In genomic region chr4:53253680-53254079, GRCm38 (mm10) we compare ENCODE assay signal across 10 mouse cellular contexts.
DNase-seq lines count a peak whose midpoint lies in the region; TF ChIP-seq lines count a peak whose summit lies in the region.
"Had no signal": no experiment of that assay in that cellular context is flagged by ENCODE, and none has a peak within 500 bp of the region (broad histone marks: within the 10 kb centered on the region; RNA-seq: fewer than 3 reads in every experiment).

No protein-coding gene starts in this region.

- no peak overlapping the region for H3K4me3 ChIP-seq in left cerebral cortex, adult 2 months

- H3K27ac ChIP-seq in left cerebral cortex, adult 2 months, result no peak overlapping the region; the same call in 1 of the 2 replicates

- TF ChIP-seq CTCF in left cerebral cortex, adult 2 months (IDR thresholded peaks at IDR 0.05), result no peak

- peak; percentile 51 for DNase-seq in left cerebral cortex, adult 11 months (ENCODE audit: low spot score)
- no peak for DNase-seq in left cerebral cortex, adult 2 months (ENCODE audit: extremely low spot score in 1 of 2, low spot score in 2 of 2)
- peak; percentile 52 for DNase-seq in brain, embryonic 18.5 days (ENCODE audit: low read depth, low spot score)
- peak; percentile 42 to 55 for DNase-seq in cerebellum, postnatal 25 days
- peak; percentile 26 to 31 for DNase-seq in left cerebral cortex, postnatal 14 days (ENCODE audit: low spot score in 2 of 2)
- DNase-seq in thymus, adult 18-20 months, result no peak
- DNase-seq in ovary, adult 18-20 months (ENCODE audit: low spot score), result no peak
- DNase-seq in B cell, adult 2 months, result no peak
- DNase-seq: adrenal gland, postnatal 10 days; lung, postnatal 36 days had no signal

- intact Hi-C loops in left cerebral cortex, adult 2 months (cut with DNase I), result no loop called here
- intact Hi-C loops in left cerebral cortex, postnatal 14 days (cut with DNase I), result no loop called here

Comparison
In these comparisons a context has a peak if more than half of its experiments do, and no peak if none do; other contexts are left out.
1. DNase-seq: peak in left cerebral cortex, adult 11 months (single experiment), brain, embryonic 18.5 days (single experiment), cerebellum, postnatal 25 days (2 of 2) and left cerebral cortex, postnatal 14 days (2 of 2); none in left cerebral cortex, adult 2 months (0 of 2), thymus, adult 18-20 months (0 of 2), ovary, adult 18-20 months (single experiment) and B cell, adult 2 months (0 of 2).